Mouse (Mus musculus): Measurements from ENCODE around the gene Marcksl1.

GRCm38 (mm10) chr4:129558321-129558955 is 45.1 kb downstream of the Marcksl1 start:
- TF ChIP-seq CTCF (IDR thresholded peaks at IDR 0.05; ENCODE audit: low read depth) (no peak), EP300 (IDR thresholded peaks at IDR 0.05; ENCODE audit: low read depth) (no peak)

Measured in heart, postnatal 0 days (tissue).